Mouse (Mus musculus) lung, adult 18-20 months (tissue): ENCODE measurements around the gene Gm28053.

Source experiments
- DNase-seq, 2 experiments: peaks; one replicate each; pipeline ENCODE4 v3.0.0; 2022; ENCODE audit warnings: mixed read lengths in 2 of 2

Gm28053 gene

GRCm38 (mm10) chr6:48742422-48743351 lies 24.3 kb downstream of the Gm28053 start:
- peak; percentile 20 to 37 for DNase-seq

DNA sequence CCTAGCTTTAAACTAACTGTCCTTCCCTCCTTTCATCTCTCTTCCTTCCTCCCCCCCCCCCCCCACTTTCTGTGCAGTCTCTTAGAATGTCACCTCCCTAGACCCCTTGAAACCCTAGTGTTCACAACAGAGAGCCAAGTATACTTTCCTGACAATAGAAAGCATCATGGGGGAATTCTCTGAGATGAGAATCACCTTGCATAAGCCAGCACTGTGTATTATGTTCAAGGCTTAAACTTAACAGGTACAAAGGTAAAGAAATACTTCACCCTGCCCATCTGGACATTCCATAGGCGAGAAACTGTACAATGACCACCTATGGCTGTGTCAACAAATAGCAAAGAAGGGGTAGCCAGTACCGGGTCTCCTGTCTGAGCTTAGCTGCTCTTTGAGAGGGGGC lies 27.1 kb downstream of the Gm28053 start:
- DNase-seq, result no peak

- peak; percentile 64 to 76 for DNase-seq
Observed at GRCm38 (mm10) chr6:48745959-48746889, 27.8 kb downstream of the Gm28053 start, which contains the start of gene Gimap5. Gene Gimap5, plus strand, starts transcription at chr6:48746197.

DNA sequence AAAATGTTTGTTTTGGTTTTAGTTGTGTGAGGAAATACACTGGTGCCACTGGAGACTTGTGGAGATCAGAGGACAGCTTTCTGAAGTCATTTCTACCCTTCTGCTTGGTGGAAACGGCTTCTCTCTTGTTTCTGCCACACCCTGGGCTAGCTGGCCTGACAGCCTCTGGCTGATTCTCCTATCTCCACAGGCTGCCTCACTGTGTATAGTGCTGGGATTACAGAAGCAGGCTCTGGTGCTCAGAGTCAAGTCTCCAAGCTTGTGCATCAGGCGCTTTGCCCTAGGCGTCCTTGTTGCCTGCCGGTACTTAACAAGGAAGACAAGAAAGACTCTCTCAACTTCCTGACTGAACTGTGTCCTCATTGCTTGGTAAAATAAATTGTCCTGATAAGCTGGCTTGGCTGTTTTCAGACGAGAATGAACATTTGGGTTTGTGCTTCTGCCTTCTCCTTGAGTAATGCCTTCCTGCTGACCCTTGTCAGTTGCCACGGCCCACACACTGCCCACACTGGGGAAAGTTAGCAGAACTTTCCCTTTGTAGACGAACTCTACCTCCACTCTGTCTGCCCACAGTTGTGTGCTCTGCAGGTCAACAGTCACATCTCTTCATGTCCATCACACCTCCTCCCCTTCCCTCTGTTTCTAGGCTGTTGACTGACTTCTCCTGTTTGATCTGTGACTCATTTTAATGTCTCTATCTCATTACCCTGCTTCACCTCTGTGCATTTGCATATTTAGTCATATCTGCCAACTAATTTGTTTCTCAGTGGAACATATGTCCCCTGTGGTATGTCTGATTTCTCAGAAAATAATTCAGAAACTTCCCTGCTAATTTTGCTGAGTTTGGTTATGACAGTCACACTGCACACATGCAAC lies 28.9 kb downstream of the Gm28053 start:
- peak in 1 of 2 experiments; percentile 33 for DNase-seq

GRCm38 (mm10) chr6:48763567-48764270 lies 45.3 kb downstream of the Gm28053 start:
- no peak for DNase-seq

DNA sequence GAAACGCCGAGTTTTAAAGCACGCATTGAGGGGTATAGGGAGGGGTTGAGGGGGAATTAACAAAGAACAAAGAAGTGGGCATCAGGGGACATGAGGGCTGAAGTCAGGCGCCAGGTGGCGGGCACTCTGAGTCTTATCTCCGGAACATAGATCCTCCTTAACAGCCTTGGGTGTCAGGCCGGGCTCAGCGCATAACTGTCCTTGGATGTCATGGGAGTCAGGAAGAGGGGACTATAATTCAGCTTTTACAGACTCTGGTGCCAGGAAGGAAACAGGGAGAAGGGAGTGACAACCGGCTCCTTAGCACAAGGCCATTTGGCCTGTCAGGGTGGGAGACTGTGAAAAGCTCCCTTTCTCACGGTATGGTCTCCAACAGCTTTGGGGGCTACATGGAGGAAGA lies 46.1 kb downstream of the Gm28053 start:
- DNase-seq, result no peak

GRCm38 (mm10) chr6:48768178-48768869 lies 49.9 kb downstream of the Gm28053 start:
- DNase-seq, result no peak

- DNase-seq, result no peak
Observed at GRCm38 (mm10) chr6:48768933-48769332, 50.5 kb downstream of the Gm28053 start.

- DNase-seq, result no peak
Observed at GRCm38 (mm10) chr6:48770696-48771095, 52.3 kb downstream of the Gm28053 start, which contains the start of gene Gimap3. Gene Gimap3, minus strand, starts transcription at chr6:48770851.

GRCm38 (mm10) chr6:48772030-48772429 lies 53.6 kb downstream of the Gm28053 start:
- DNase-seq, result peak; percentile 76 to 84

DNA sequence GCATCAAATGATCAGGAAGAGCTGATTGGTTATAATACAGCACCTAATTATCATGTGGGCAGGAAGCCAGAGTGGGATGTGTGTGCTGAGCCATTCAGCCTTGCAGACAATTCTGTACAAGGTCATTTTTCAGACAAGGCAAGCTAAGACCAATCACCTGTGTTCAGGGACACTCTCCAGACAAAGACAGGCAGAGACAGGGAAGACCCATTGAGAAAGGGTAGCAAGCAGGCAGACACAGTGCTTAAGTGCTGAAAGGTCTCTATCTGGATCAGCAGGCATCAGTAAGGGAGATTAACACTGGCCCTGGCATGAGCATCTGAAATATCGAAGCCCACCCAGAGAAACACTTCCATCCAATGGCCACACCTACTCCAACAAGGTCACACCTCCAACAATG lies 66.0 kb downstream of the Gm28053 start:
- DNase-seq, result no peak

DNA sequence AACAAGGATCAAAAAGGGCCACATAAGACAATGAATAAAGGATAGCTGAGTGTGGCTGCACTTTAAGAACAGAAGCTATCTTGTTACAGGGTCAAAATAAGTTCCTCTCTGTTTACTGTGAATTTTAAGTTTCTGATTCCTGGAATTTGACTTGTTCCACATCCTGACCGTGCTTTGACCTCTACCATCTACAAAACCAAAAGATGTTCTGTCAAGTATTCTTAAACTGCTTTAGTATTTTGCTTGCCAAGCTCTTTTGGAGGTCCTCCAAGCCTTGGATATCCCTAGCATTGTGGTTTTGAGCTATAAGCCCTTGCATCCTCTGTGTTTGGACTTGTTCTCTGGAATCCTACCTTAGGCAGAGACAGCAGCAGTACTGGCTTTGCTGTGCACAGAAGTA lies 66.8 kb downstream of the Gm28053 start:
- DNase-seq, result peak in 1 of 2 experiments; percentile 25

DNA sequence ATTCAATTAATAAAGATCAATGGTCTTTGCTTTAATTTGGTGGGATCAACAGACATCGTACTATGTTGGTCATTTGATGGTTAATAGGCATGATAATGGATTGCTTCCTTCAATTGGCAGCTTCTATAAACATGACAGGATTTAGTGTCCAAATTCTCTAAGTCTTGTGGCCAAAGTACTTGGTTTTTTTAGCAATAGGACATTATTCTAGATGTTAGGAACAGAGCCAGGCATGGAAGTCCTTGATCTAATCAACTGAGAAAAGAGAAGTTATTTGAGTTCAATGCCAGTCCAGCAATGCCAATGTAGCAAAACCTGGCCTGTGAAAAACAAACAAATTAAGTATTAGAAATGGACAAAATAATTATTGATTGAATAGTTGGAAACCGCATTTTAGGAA lies 67.2 kb downstream of the Gm28053 start:
- DNase-seq, result no peak

- DNase-seq, result no peak
Observed at GRCm38 (mm10) chr6:48787867-48788266, 69.5 kb downstream of the Gm28053 start.

DNA sequence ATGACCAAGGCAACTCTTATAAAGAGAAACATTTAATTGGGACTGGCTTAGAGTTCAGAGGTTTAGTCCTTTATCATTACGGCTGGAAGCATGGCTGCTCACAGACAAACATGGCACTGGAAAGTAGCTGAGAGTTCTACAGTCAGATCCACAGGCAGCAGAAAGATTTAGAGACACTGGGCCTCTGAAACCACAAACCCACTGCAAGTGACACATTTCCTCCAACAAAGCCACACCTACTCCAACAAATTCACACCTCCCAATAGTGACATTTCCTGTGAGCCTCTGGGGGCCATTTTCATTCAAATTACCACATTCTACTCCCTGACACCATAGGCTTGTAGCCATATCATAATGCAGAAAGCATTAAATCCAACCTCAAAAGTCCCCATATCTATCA lies 83.5 kb downstream of the Gm28053 start:
- DNase-seq, result no peak
